Mouse (Mus musculus): ENCODE data around the gene Mus81.

Mus81 gene

DNA sequence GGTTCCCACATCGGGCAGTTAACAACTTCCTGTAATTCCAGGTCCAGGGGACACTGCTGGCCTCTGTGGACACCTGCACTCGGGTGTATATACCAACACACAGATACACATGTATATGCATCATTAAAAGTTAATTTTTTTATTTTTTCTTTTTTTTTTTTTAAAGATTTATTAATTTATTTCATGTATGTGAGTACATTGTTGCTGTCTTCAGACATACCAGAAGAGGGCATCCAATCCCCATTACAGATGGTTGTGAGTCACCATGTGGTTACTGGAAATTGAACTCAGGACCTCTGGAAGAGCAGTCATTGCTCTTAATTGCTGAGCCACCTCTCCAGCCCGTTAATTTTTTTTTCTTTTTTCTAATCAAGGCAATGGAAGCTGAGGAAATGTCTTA is 15.3 kb downstream of the Mus81 start:
- in situ Hi-C loops (cut with MseI, MboI) = no loop called here

GRCm38 (mm10) chr19:5471846-5472245 is 16.4 kb downstream of the Mus81 start:
- in situ Hi-C loops (cut with MseI, MboI) = no loop called here

GRCm38 (mm10) chr19:5468374-5468773 is 19.8 kb downstream of the Mus81 start, which contains the start of gene Ctsw:
TSS of gene Ctsw (minus strand) at chr19:5468507.
- in situ Hi-C loops (cut with MseI, MboI) = no loop called here

- in situ Hi-C loops (cut with MseI, MboI) = no loop called here
Observed at GRCm38 (mm10) chr19:5466916-5467500, 21.2 kb downstream of the Mus81 start.

GRCm38 (mm10) chr19:5465037-5465436 is 23.2 kb downstream of the Mus81 start:
- in situ Hi-C loops (cut with MseI, MboI) = no loop called here

GRCm38 (mm10) chr19:5463791-5464562 is 24.2 kb downstream of the Mus81 start:
- in situ Hi-C loops (cut with MseI, MboI) = no loop called here

GRCm38 (mm10) chr19:5463212-5463611 is 25.0 kb downstream of the Mus81 start:
- in situ Hi-C loops (cut with MseI, MboI) = no loop called here

- in situ Hi-C loops (cut with MseI, MboI) = no loop called here
Observed at GRCm38 (mm10) chr19:5461411-5461810, 26.8 kb downstream of the Mus81 start.

DNA sequence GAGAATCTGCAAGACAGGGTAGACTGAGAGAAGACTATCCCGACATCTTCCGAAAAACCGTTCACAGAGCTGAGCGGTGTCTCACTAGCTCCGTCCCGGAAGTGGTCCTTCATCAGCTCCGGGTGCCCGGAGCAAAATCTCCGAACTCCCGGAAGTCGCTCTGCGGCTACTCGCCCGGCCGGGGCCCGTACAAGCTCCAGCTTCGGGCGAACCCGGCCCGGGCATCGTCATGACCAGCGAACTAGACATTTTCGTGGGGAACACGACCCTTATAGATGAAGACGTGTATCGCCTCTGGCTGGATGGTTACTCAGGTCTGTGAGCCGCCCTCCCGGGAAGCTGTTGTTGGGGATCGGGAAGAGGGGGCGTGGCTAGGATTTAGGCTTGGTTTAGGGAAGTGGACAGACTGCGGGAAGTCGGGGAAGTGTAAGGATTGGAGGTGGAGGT is 27.7 kb downstream of the Mus81 start, which contains the start of gene Fibp:
Gene Fibp, plus strand, starts transcription at position 151 of the 447 bp plus-strand sequence.
- in situ Hi-C loops (cut with MseI, MboI) = no loop called here

DNA sequence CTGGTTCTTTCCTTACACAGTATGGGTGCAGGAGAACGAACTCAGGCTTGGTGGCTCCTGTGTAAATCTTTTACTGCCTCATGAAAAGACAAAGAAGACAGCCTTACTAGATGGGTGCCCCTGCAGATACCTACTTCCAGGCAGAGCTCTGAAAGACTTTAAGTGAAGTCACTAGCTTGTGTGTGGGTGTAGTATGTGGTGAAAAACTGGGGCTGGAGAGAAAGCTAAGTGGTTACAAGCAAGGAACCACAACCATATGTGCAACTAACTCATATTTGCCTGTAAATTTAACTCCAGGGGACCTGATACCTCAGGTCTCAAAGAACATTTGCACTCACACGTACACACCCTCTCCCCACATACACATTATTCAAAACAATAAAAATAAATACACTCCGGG is 28.3 kb downstream of the Mus81 start:
- in situ Hi-C loops (cut with MseI, MboI) = no loop called here

DNA sequence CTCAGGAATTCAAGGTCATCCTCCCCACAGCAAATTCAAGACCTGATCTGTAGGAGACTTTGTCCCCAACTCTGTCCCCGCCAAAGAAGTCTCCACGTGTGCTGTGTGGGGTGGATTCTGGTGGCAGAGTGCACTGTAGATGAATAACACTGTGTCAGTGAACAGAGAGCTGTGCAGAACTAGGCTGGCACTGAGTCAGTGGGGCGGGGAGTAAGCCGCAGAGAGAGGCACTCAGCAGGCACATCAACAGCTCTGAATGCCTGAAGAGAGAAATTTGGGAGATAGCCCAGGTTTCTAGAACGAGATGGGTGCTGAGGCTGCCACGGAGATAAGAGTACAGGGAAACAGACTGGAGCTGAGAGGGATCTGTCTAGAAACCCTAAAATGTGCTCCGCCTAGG is 29.2 kb downstream of the Mus81 start:
- in situ Hi-C loops (cut with MseI, MboI) = no loop called here

- in situ Hi-C loops (cut with MseI, MboI) = no loop called here
Observed at GRCm38 (mm10) chr19:5457746-5458442, 30.3 kb downstream of the Mus81 start, which contains the start of gene Ccdc85b. TSS of gene Ccdc85b (minus strand) at chr19:5457894.

DNA sequence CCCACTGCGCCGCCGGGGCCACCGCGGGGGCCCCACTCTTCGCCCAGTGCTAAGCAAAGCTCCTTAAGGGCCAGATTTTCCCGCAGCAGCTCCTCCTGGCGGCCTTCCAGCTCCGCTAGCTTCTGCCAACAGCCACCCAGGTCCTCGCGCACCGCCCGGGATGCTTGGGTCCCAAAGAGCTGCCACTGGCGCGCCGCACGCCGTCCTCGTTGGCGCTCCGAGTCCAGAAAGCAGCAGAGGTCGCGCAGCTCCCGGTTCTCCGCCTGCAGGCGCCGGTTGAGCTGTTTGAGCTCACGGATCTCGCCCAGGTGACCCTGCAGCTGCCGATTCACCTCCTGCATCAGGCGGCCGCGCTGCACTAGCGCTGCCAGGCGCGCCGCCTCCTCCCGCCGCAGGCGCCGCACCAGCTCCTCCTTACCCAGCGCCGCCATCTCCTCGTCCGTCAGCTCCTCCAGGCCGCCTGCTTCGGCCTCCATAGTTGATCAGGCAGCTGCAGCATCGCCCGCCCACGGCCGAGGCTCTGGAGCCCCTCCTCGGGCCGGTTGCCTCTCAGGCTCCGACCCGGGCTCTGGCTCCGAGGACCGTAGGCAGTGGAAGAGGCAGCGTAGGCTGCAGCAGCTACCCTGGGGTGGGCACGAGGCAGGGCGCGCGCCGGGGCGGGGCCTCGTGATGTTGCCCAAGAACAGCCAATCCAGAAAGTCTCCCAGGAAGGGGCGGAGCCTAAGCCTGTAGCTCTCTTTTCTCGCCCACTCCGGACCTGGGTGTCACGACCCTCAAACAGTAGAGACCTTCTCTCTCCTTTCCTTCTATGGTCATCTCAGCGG is 31.1 kb downstream of the Mus81 start:
- in situ Hi-C loops (cut with MseI, MboI) = no loop called here

DNA sequence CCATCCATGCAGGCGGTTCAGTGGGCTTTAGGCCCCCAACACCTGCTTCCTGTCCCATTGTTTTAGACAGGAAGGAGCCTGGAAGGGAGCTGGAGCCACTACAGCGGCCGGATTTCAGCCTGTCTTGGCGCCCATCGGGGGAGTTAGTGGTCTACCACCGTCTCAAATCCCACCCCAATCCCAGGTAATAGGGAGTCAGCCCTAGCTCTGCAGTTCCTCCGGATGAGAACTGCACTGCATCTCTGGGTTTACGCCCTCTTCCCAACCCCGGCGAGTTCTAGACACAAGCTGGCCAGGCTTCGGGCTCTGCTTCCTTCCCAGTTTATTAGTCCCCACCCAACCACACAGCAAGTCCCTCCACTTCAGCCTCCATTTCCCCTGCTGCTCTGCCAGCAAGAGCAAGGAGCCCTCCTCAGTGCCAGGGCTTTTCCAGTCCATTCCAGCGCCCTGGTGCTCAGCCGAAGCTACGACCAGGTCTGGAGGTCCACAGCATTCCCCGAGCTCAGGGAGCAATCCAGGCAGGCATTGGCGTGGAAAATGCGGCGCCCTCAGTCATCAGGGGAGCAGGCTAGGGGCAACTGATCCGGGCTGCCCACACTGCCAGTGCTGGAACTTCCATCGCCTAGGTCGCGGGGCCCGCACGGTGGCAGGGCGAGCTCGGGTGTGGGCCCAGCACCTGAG is 31.8 kb downstream of the Mus81 start:
- in situ Hi-C loops (cut with MseI, MboI) = no loop called here

GRCm38 (mm10) chr19:5455568-5455967 is 32.6 kb downstream of the Mus81 start:
- in situ Hi-C loops (cut with MseI, MboI) = no loop called here

GRCm38 (mm10) chr19:5455037-5455436 is 33.2 kb downstream of the Mus81 start:
- in situ Hi-C loops (cut with MseI, MboI) = no loop called here

DNA sequence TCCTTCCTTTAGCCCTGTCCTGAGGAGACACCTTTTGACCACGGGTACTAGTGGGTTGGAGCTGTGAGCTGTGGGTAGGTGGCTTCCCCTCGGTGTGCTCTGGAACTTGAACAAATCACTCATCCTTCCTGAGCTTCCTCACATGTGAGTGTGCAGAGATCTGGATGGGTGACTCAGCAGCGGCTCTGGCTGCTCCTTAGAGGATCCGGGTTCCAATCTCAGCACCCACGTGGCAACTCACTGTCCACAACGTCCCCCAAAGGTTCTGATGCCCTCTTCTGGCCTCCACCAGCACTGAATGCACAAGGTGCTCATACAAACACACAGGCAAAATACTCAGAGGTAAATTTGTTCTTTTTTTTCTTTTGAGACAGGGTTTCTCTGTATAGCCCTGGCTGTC is 36.4 kb downstream of the Mus81 start:
- in situ Hi-C loops (cut with MseI, MboI) = no loop called here

DNA sequence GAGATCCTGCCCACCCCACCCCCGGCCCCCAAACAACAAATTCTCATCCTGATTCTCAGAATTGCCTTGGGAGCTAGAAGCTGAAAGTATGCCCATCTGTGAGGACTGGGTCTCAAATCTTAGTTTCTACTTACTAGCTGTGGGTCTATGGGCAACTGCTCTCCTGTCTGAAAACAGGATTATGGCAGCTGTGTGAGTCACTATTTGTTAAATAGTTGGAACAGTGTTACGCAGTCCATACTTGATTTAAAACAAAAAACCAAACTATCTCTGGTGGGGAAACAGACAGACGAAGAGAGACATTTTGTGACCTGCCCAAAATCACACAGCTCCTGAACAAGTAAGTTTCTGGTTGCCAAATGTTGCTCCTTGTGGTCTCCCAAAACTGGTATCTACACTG is 38.5 kb downstream of the Mus81 start:
- in situ Hi-C loops (cut with MseI, MboI) = no loop called here

DNA sequence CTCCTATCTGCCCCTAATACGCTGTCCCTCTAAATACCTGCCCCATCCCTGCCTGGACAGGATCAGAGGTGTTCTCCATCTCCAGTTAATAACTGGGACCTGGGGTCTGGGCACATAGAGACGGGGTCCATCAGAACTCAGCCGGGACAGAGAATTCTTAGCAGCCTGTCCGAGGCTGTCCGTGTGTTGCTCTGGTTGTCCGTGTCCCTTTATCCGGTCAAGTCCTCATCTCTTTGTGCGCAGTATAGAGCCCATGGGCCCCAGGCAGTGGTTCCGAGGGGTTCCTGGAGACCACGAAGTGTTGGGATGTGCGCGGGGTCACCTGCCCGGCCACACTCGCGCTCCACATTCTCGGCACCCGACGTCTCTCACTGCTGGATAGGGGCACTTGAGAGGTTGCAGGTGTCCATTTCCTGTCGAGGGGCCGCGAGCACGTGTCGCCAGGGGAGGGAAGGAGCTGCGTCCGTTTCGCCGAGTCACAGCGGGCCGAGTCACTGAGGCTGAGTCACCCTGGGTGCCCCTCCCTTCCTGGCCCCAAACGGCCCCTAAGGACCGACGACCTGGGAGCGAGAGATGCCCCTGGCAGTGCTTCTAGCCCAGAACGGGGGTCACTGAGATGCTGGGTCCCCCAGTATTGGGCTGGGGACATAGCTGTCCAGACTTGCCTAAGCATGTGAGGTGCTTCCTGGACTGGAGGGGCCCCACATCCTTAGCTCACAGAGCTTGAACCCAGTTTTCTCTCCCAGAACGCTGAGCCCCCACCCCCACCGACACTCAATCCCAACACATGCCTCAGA is 39.6 kb downstream of the Mus81 start:
- in situ Hi-C loops (cut with MseI, MboI) = no loop called here
